Mouse (Mus musculus) intestine, embryonic 15.5 days (tissue): ENCODE results near the gene Mdh1. TPM values are rescaled to one million over a fixed set of nuclear protein-coding genes. Genes with fewer than 3 reads are reported as not detected.

Experiments
- ATAC-seq: fragments of 200-750 bp; cut with Nextera tagmentation; 2 replicates; pipeline ENCODE4 v1.8.0; 2017; ENCODE audit warnings: moderate TSS enrichment, moderate library complexity
- H3K27ac ChIP-seq: fragments of 300-500 bp; sonication (generic); 2 replicates; pipeline ENCODE4 v1.5.1; 2015; ENCODE audit warnings: mild to moderate bottlenecking, inconsistent platforms
- H3K27me3 ChIP-seq: fragments of 300-500 bp; sonication (generic); replicated peaks from 2 replicates; pipeline ENCODE4 v1.6.1; 2015; ENCODE audit warnings: inconsistent platforms
- H3K36me3 ChIP-seq: fragments of 300-500 bp; sonication (generic); 2 replicates; pipeline ENCODE4 v1.6.1; 2015; ENCODE audit warnings: inconsistent platforms
- H3K4me1 ChIP-seq: fragments of 300-500 bp; sonication (generic); replicated peaks from 2 replicates; pipeline ENCODE4 v1.6.1; 2015; ENCODE audit warnings: inconsistent platforms
- H3K4me2 ChIP-seq: fragments of 300-500 bp; sonication (generic); replicated peaks from 2 replicates; pipeline ENCODE4 v1.6.1; 2015; ENCODE audit warnings: mild to moderate bottlenecking, inconsistent platforms
- H3K4me3 ChIP-seq: fragments of 300-500 bp; sonication (generic); replicated peaks from 2 replicates; pipeline ENCODE4 v1.5.1; 2015; ENCODE audit warnings: inconsistent platforms
- H3K9ac ChIP-seq: fragments of 300-500 bp; sonication (generic); 2 replicates; pipeline ENCODE4 v1.6.1; 2015; ENCODE audit warnings: inconsistent platforms
- H3K9me3 ChIP-seq: fragments of 300-500 bp; sonication (generic); 2 replicates; pipeline ENCODE4 v1.6.1; 2016; ENCODE audit warnings: inconsistent platforms
- WGBS: fragments of 180-500 bp; shearing (Covaris S2); methylation state at CpG from one replicate; pipeline ENCODE4 v1.1.7; 2015; 5-methylcytosine and 5-hydroxymethylcytosine counted together
- polyA plus RNA-seq: library from polyadenylated mRNA; unstranded; fragments of >200 nt; fragmentation: Nextera tagmentation; extraction: Ambion mirVana; gene quantifications from 2 replicates; pipeline ENCODE4 v1.2.1, GENCODE M21; 2015

The Mdh1 gene
- polyA plus RNA-seq, 1 experiment from 2014 or later = 556 TPM

DNA sequence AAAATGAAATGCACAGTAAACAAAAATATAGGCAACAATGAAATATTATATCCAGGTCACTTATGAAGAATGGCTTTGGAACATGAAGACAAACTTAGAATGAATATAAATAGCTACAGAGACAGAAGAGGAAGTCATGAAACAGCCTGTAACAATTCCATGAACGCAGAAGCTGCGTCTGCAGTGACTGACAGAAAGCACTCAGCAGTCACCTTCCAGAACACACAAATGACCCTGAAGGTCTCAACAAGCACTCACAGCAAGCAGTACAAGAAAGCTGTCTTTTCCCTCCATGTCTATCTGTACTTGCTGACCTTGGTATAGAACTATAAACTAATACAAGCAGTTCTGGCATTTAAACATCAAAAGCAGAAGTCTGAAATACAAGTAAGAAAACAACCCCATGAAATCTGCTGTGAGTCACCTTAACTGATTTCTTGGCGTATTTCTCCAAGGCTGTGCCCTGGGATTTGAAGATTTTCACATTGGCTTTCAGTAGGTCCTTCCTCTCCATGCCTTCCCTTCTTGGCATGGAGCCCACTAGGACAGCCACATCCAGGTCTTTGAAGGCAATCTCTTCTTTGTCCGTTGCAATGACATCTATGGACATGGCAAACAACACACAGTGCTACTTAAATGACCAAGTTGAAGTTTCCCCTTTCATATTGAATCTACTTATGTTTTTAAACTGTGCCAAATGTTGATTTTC lies 8.4 kb downstream of the Mdh1 start:
- WGBS = 80% methylated on average over 4 of the region's 4 CpGs
- Histone ChIP-seq H3K4me3 (no peak overlapping the region), H3K4me2 (no peak overlapping the region), H3K9ac (no peak overlapping the region), H3K36me3 (peaks cover 9% of the 10 kb centered on the region), H3K27ac (no peak overlapping the region), H3K4me1 (no peaks in the 10 kb centered on the region), H3K9me3 (no peaks in the 10 kb centered on the region), H3K27me3 (no peaks in the 10 kb centered on the region)
- no peak for ATAC-seq

GRCm38 (mm10) chr11:21561347-21561746 lies 10.8 kb downstream of the Mdh1 start:
- Histone ChIP-seq H3K4me3 (no peak overlapping the region), H3K36me3 (peaks cover 22% of the 10 kb centered on the region), H3K27ac (no peak overlapping the region), H3K27me3 (no peaks in the 10 kb centered on the region), H3K4me1 (no peaks in the 10 kb centered on the region), H3K9ac (no peak overlapping the region), H3K4me2 (no peak overlapping the region), H3K9me3 (no peaks in the 10 kb centered on the region)
- WGBS = 86% methylated on average over 5 of the region's 5 CpGs
- ATAC-seq = no peak

GRCm38 (mm10) chr11:21559727-21560126 lies 12.4 kb downstream of the Mdh1 start:
- Histone ChIP-seq H3K36me3 (peaks cover 22% of the 10 kb centered on the region), H3K4me3 (no peak overlapping the region), H3K9me3 (no peaks in the 10 kb centered on the region), H3K27ac (no peak overlapping the region), H3K4me2 (no peak overlapping the region), H3K27me3 (no peaks in the 10 kb centered on the region), H3K4me1 (no peaks in the 10 kb centered on the region), H3K9ac (no peak overlapping the region)
- WGBS = 60% methylated on average over 11 of the region's 11 CpGs
- ATAC-seq = peak; percentile 70

GRCm38 (mm10) chr11:21552049-21552448 lies 20.1 kb downstream of the Mdh1 start:
- 0 out of 2 replicates have a peak, but pooled peaks cover 3% of the 10 kb centered on the region for H3K4me1 ChIP-seq
- no peak overlapping the region for H3K4me3 ChIP-seq
- H3K36me3 ChIP-seq = no peaks in the 10 kb centered on the region
- no peak overlapping the region for H3K27ac ChIP-seq
- no peak overlapping the region for H3K4me2 ChIP-seq
- H3K9me3 ChIP-seq = no peaks in the 10 kb centered on the region
- peak; percentile 41; the same call in 1 of the 2 replicates for ATAC-seq
- 62% methylated on average over 3 of the region's 3 CpGs for WGBS
- no peak overlapping the region for H3K9ac ChIP-seq
- no peaks in the 10 kb centered on the region for H3K27me3 ChIP-seq

GRCm38 (mm10) chr11:21550222-21551173 lies 21.7 kb downstream of the Mdh1 start:
- no peak overlapping the region for H3K4me2 ChIP-seq
- no peak overlapping the region for H3K27ac ChIP-seq
- ATAC-seq = peak; percentile 67
- no peaks in the 10 kb centered on the region for H3K9me3 ChIP-seq
- no peak overlapping the region for H3K4me3 ChIP-seq
- 83% methylated on average over 12 of the region's 12 CpGs for WGBS
- 0 out of 2 replicates have a peak, but pooled peaks cover 3% of the 10 kb centered on the region for H3K4me1 ChIP-seq
- H3K36me3 ChIP-seq = no peaks in the 10 kb centered on the region
- no peak overlapping the region for H3K9ac ChIP-seq
- H3K27me3 ChIP-seq = no peaks in the 10 kb centered on the region

DNA sequence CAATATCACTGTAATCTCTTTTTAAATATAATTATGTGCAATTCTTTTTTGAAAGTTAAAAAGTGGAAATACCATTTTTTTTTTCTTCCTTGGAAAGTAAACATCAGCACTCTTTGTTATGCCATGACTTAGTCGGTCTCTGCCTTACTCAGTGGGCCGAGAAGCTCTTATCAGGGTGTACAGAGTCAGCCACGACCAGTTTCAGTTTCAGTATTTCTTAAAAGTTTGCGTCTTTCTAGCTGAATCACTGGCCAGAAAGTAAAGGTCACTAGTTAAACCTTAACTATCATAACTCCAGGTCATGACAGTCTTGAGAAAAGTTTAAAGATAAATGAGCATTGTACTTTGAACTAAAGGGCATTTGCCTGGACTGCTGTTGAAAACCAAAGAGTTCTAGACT lies 22.4 kb downstream of the Mdh1 start:
- 55% methylated on average over 4 of the region's 4 CpGs for WGBS
- ATAC-seq = peak; percentile 93
- Histone ChIP-seq H3K27ac (no peak overlapping the region), H3K4me2 (no peak overlapping the region), H3K4me1 (0 out of 2 replicates have a peak, but pooled peaks cover 3% of the 10 kb centered on the region), H3K27me3 (no peaks in the 10 kb centered on the region), H3K9ac (no peak overlapping the region), H3K36me3 (no peaks in the 10 kb centered on the region), H3K9me3 (no peaks in the 10 kb centered on the region), H3K4me3 (no peak overlapping the region)

DNA sequence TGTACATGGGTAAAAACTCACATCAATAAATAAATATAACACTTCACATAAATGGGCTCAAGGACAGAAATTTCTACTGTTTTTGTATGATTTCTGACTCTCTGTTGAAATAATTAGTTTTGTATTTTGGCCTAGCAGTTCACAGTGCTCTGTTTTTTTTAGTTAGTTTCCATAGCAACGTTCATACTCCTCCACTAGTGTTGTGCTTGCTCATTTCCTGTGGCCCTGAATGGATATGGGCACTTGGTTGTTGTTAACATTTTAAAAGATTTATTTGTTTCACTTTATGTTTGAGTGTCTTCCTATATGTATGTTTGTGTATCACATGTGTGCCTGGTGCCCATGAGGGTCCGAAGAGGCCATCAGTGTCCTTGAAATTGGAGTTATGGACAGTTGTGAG lies 23.1 kb downstream of the Mdh1 start:
- H3K9me3 ChIP-seq = no peaks in the 10 kb centered on the region
- no peak overlapping the region for H3K9ac ChIP-seq
- no peaks in the 10 kb centered on the region for H3K36me3 ChIP-seq
- H3K4me1 ChIP-seq = 0 out of 2 replicates have a peak, but pooled peaks cover 3% of the 10 kb centered on the region
- 90% methylated on average over 2 of the region's 2 CpGs for WGBS
- H3K27ac ChIP-seq = no peak overlapping the region
- no peaks in the 10 kb centered on the region for H3K27me3 ChIP-seq
- no peak for ATAC-seq
- no peak overlapping the region for H3K4me3 ChIP-seq
- no peak overlapping the region for H3K4me2 ChIP-seq

DNA sequence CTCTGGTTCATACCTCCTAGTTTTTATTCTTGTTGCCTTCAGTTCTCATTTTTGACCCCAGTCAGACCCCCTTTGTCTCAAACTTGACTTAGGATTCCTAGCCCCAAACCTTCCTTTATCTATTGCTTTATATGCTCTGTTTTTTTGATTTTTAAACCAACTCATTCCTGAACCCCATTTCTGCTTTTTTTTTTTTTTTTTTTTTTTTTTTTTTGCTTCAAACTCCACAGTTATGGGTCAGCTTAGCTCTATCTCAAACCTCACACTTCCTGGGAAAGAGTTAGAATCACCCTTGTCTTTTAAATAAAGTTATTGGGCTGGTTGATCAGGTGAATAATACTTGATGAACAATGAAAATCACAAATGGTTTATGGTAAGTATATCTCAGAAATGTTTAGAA lies 24.6 kb downstream of the Mdh1 start:
- no peaks in the 10 kb centered on the region for H3K27me3 ChIP-seq

GRCm38 (mm10) chr11:21546671-21547070 lies 25.5 kb downstream of the Mdh1 start:
- Histone ChIP-seq H3K4me2 (no peak overlapping the region), H3K36me3 (no peaks in the 10 kb centered on the region), H3K9me3 (no peaks in the 10 kb centered on the region), H3K27ac (no peak overlapping the region), H3K27me3 (no peaks in the 10 kb centered on the region), H3K4me3 (no peak overlapping the region), H3K9ac (no peak overlapping the region), H3K4me1 (0 out of 2 replicates have a peak, but pooled peaks cover 3% of the 10 kb centered on the region)
- 65% methylated on average over 1 of the region's 1 CpGs for WGBS
- no peak for ATAC-seq

More for the DNA sequence above, 24.6 kb downstream of the Mdh1 start:
- no peaks in the 10 kb centered on the region for H3K9me3 ChIP-seq
- no peak overlapping the region for H3K9ac ChIP-seq
- no peak overlapping the region for H3K27ac ChIP-seq
- no peaks in the 10 kb centered on the region for H3K36me3 ChIP-seq
- H3K4me2 ChIP-seq = no peak overlapping the region
- H3K4me3 ChIP-seq = no peak overlapping the region
- H3K4me1 ChIP-seq = 0 out of 2 replicates have a peak, but pooled peaks cover 3% of the 10 kb centered on the region
- no peak for ATAC-seq

- H3K9ac ChIP-seq = no peak overlapping the region
- H3K9me3 ChIP-seq = no peaks in the 10 kb centered on the region
- H3K4me2 ChIP-seq = no peak overlapping the region
- no peaks in the 10 kb centered on the region for H3K36me3 ChIP-seq
- H3K27me3 ChIP-seq = no peaks in the 10 kb centered on the region
- no peak overlapping the region for H3K27ac ChIP-seq
- no peak for ATAC-seq
- H3K4me3 ChIP-seq = no peak overlapping the region
- H3K4me1 ChIP-seq = 0 out of 2 replicates have a peak, but pooled peaks cover 3% of the 10 kb centered on the region
Measured at GRCm38 (mm10) chr11:21545951-21546350, 26.2 kb downstream of the Mdh1 start.

DNA sequence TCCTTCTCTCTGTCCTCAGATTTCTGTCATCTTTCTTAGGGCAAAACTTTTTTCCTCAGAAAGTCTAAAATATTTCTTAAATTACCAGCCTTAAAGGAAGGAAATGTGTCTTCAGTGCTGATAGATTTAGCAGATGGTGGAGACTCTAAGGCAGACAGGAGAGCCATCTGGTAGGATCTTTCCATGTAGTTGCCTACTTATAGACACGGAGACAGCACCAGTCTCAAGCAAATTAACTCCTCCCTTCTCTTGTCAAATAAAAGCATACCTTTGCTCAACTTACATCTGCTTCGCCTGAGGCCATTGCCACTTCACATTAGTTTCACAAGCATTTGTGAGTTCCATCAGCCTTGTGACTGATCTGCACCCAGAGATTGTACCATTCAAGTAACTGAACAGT lies 27.1 kb downstream of the Mdh1 start:
- Histone ChIP-seq H3K9ac (no peak overlapping the region), H3K4me2 (no peak overlapping the region), H3K27ac (no peak overlapping the region), H3K27me3 (no peaks in the 10 kb centered on the region), H3K9me3 (no peaks in the 10 kb centered on the region), H3K36me3 (no peaks in the 10 kb centered on the region), H3K4me3 (no peak overlapping the region), H3K4me1 (no peaks in the 10 kb centered on the region)
- no peak for ATAC-seq
- WGBS = 70% methylated on average over 2 of the region's 2 CpGs

- H3K4me1 ChIP-seq = no peaks in the 10 kb centered on the region
- H3K4me2 ChIP-seq = no peak overlapping the region
- H3K27ac ChIP-seq = no peak overlapping the region
- H3K4me3 ChIP-seq = no peak overlapping the region
- ATAC-seq = no peak
- H3K9ac ChIP-seq = no peak overlapping the region
- 73% methylated on average over 5 of the region's 5 CpGs for WGBS
- H3K36me3 ChIP-seq = no peaks in the 10 kb centered on the region
- no peaks in the 10 kb centered on the region for H3K27me3 ChIP-seq
- H3K9me3 ChIP-seq = no peaks in the 10 kb centered on the region
Measured at GRCm38 (mm10) chr11:21542731-21543130, 29.4 kb downstream of the Mdh1 start.
